Mouse (Mus musculus): ENCODE measurements around the gene Nxt1.

DNA sequence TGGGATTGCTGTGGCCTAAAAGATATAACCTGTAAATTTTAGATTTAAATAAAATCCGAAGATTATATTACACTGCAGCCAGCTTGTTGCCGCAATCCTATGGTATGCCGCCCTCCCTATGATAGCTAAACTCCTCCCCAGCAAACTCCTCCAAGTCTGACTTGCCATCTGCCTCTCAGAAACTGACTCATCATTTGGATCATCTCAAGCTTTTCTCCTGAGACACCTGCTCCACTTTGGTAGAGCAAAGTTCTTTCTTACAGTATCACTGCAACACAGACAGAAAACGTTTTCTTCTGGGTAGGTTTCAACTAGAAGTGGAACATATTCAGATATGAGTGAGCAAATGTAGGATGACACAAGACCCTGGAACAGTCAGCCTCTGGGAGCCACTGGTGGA is 37.9 kb upstream of the Nxt1 start:
- TF ChIP-seq CTCF (IDR thresholded peaks at IDR 0.05; ENCODE audit: extremely low read depth, insufficient read length, insufficient replicate concordance, low read depth, low read length) (no peak), POLR2A (IDR thresholded peaks at IDR 0.05; ENCODE audit: low read depth, low read length) (no peak)
